Mouse (Mus musculus): ENCODE data around the gene Slc25a31. TPM values are rescaled to one million over a fixed set of nuclear protein-coding genes. Genes with fewer than 3 reads are reported as not detected.

Gene Slc25a31
- polyA plus RNA-seq, 1 experiment from 2014 or later, result 0.11 TPM

- Histone ChIP-seq H3K4me1 (replicated peaks; ENCODE audit: insufficient read depth, low read length) (no peaks in the 10 kb centered on the region; the same call in 1 of the 2 replicates), H3K4me2 (ENCODE audit: low read length) (no peak overlapping the region), H3K36me3 (ENCODE audit: insufficient read depth, low read length) (no peaks in the 10 kb centered on the region; the same call in 1 of the 2 replicates), H3K9me3 (replicated peaks; ENCODE audit: low read length) (no peaks in the 10 kb centered on the region), H3K27me3 (ENCODE audit: insufficient read depth, low read length) (no peaks in the 10 kb centered on the region), H3K4me3 (replicated peaks; ENCODE audit: low read depth, low read length) (no peak overlapping the region), H3K9ac (ENCODE audit: low read depth, low read length) (no peak overlapping the region), H3K27ac (no peak overlapping the region)
- DNase-seq (ENCODE audit: low spot score) (no peak), ATAC-seq (replicated peaks; ENCODE audit: low FRiP score, low read depth) (no peak)
- TF ChIP-seq CTCF (IDR thresholded peaks at IDR 0.05; ENCODE audit: low read depth), result no peak
- 52% methylated on average over 9 of the region's 9 CpGs for WGBS
Observed at GRCm38 (mm10) chr3:40686836-40687235, 21.8 kb upstream of the Slc25a31 start.

GRCm38 (mm10) chr3:40687588-40687987 lies 21.1 kb upstream of the Slc25a31 start:
- Histone ChIP-seq H3K9me3 (replicated peaks; ENCODE audit: low read length) (no peaks in the 10 kb centered on the region), H3K9ac (ENCODE audit: low read depth, low read length) (no peak overlapping the region), H3K4me1 (replicated peaks; ENCODE audit: insufficient read depth, low read length) (no peaks in the 10 kb centered on the region; the same call in 1 of the 2 replicates), H3K4me2 (ENCODE audit: low read length) (no peak overlapping the region), H3K27ac (no peak overlapping the region), H3K27me3 (ENCODE audit: insufficient read depth, low read length) (no peaks in the 10 kb centered on the region), H3K36me3 (ENCODE audit: insufficient read depth, low read length) (no peaks in the 10 kb centered on the region; the same call in 1 of the 2 replicates), H3K4me3 (replicated peaks; ENCODE audit: low read depth, low read length) (no peak overlapping the region)
- no peak for TF ChIP-seq CTCF (IDR thresholded peaks at IDR 0.05; ENCODE audit: low read depth)
- WGBS, result 84% methylated on average over 3 of the region's 3 CpGs
- no peak for DNase-seq (ENCODE audit: low spot score)
- no peak for ATAC-seq (replicated peaks; ENCODE audit: low FRiP score, low read depth)

- ATAC-seq (replicated peaks; ENCODE audit: low FRiP score, low read depth) (no peak), DNase-seq (ENCODE audit: low spot score) (no peak)
- no peaks in the 10 kb centered on the region; the same call in 1 of the 2 replicates for H3K4me1 ChIP-seq (replicated peaks; ENCODE audit: insufficient read depth, low read length)
- H3K4me2 ChIP-seq (ENCODE audit: low read length), result no peak overlapping the region
- WGBS, result 88% methylated on average over 6 of the region's 6 CpGs
- no peak overlapping the region for H3K4me3 ChIP-seq (replicated peaks; ENCODE audit: low read depth, low read length)
- H3K27me3 ChIP-seq (ENCODE audit: insufficient read depth, low read length), result no peaks in the 10 kb centered on the region
- no peaks in the 10 kb centered on the region for H3K9me3 ChIP-seq (replicated peaks; ENCODE audit: low read length)
- no peak for TF ChIP-seq CTCF (IDR thresholded peaks at IDR 0.05; ENCODE audit: low read depth)
- H3K36me3 ChIP-seq (ENCODE audit: insufficient read depth, low read length), result no peaks in the 10 kb centered on the region; the same call in 1 of the 2 replicates
- H3K9ac ChIP-seq (ENCODE audit: low read depth, low read length), result no peak overlapping the region
- H3K27ac ChIP-seq, result no peak overlapping the region
Observed at GRCm38 (mm10) chr3:40691566-40691965, 17.1 kb upstream of the Slc25a31 start.

GRCm38 (mm10) chr3:40693435-40693834 lies 15.2 kb upstream of the Slc25a31 start:
- DNase-seq (ENCODE audit: low spot score) (no peak), ATAC-seq (replicated peaks; ENCODE audit: low FRiP score, low read depth) (no peak)
- H3K9me3 ChIP-seq (replicated peaks; ENCODE audit: low read length), result no peaks in the 10 kb centered on the region
- no peak overlapping the region for H3K9ac ChIP-seq (ENCODE audit: low read depth, low read length)
- no peak overlapping the region for H3K4me3 ChIP-seq (replicated peaks; ENCODE audit: low read depth, low read length)
- TF ChIP-seq CTCF (IDR thresholded peaks at IDR 0.05; ENCODE audit: low read depth), result no peak
- 83% methylated on average over 10 of the region's 10 CpGs for WGBS
- H3K4me1 ChIP-seq (replicated peaks; ENCODE audit: insufficient read depth, low read length), result no peaks in the 10 kb centered on the region
- no peaks in the 10 kb centered on the region for H3K36me3 ChIP-seq (ENCODE audit: insufficient read depth, low read length)
- no peaks in the 10 kb centered on the region for H3K27me3 ChIP-seq (ENCODE audit: insufficient read depth, low read length)
- no peak overlapping the region for H3K27ac ChIP-seq
- no peak overlapping the region for H3K4me2 ChIP-seq (ENCODE audit: low read length)

GRCm38 (mm10) chr3:40693960-40694359 lies 14.7 kb upstream of the Slc25a31 start:
- DNase-seq (ENCODE audit: low spot score) (no peak), ATAC-seq (replicated peaks; ENCODE audit: low FRiP score, low read depth) (no peak)
- 83% methylated on average over 7 of the region's 7 CpGs for whole genome bisulfite sequencing
- no peak overlapping the region for H3K27ac ChIP-seq
- TF ChIP-seq CTCF (IDR thresholded peaks at IDR 0.05; ENCODE audit: low read depth), result no peak
- no peak overlapping the region for H3K4me3 ChIP-seq (replicated peaks; ENCODE audit: low read depth, low read length)
- no peaks in the 10 kb centered on the region for H3K9me3 ChIP-seq (replicated peaks; ENCODE audit: low read length)
- H3K27me3 ChIP-seq (ENCODE audit: insufficient read depth, low read length), result no peaks in the 10 kb centered on the region
- H3K4me1 ChIP-seq (replicated peaks; ENCODE audit: insufficient read depth, low read length), result no peaks in the 10 kb centered on the region
- H3K36me3 ChIP-seq (ENCODE audit: insufficient read depth, low read length), result no peaks in the 10 kb centered on the region
- no peak overlapping the region for H3K4me2 ChIP-seq (ENCODE audit: low read length)
- H3K9ac ChIP-seq (ENCODE audit: low read depth, low read length), result no peak overlapping the region

GRCm38 (mm10) chr3:40694438-40694837 lies 14.2 kb upstream of the Slc25a31 start:
- H3K9me3 ChIP-seq (replicated peaks; ENCODE audit: low read length), result no peaks in the 10 kb centered on the region
- no peaks in the 10 kb centered on the region for H3K4me1 ChIP-seq (replicated peaks; ENCODE audit: insufficient read depth, low read length)
- no peak for TF ChIP-seq CTCF (IDR thresholded peaks at IDR 0.05; ENCODE audit: low read depth)
- WGBS, result 61% methylated on average over 2 of the region's 2 CpGs
- no peak overlapping the region for H3K27ac ChIP-seq
- no peak for ATAC-seq (replicated peaks; ENCODE audit: low FRiP score, low read depth)
- DNase-seq (ENCODE audit: low spot score), result peak; percentile 22
- H3K27me3 ChIP-seq (ENCODE audit: insufficient read depth, low read length), result no peaks in the 10 kb centered on the region
- H3K4me2 ChIP-seq (ENCODE audit: low read length), result no peak overlapping the region
- H3K9ac ChIP-seq (ENCODE audit: low read depth, low read length), result no peak overlapping the region
- no peak overlapping the region for H3K4me3 ChIP-seq (replicated peaks; ENCODE audit: low read depth, low read length)
- H3K36me3 ChIP-seq (ENCODE audit: insufficient read depth, low read length), result no peaks in the 10 kb centered on the region

- Histone ChIP-seq H3K4me3 (replicated peaks; ENCODE audit: low read depth, low read length) (no peak overlapping the region), H3K9ac (ENCODE audit: low read depth, low read length) (no peak overlapping the region), H3K36me3 (ENCODE audit: insufficient read depth, low read length) (no peaks in the 10 kb centered on the region), H3K27me3 (ENCODE audit: insufficient read depth, low read length) (no peaks in the 10 kb centered on the region), H3K27ac (no peak overlapping the region), H3K4me2 (ENCODE audit: low read length) (no peak overlapping the region), H3K9me3 (replicated peaks; ENCODE audit: low read length) (no peaks in the 10 kb centered on the region), H3K4me1 (replicated peaks; ENCODE audit: insufficient read depth, low read length) (no peaks in the 10 kb centered on the region)
- no peak for TF ChIP-seq CTCF (IDR thresholded peaks at IDR 0.05; ENCODE audit: low read depth)
- 95% methylated on average over 2 of the region's 2 CpGs for WGBS
- DNase-seq (ENCODE audit: low spot score) (no peak), ATAC-seq (replicated peaks; ENCODE audit: low FRiP score, low read depth) (no peak)
Observed at GRCm38 (mm10) chr3:40695162-40695561, 13.5 kb upstream of the Slc25a31 start.

Measured in kidney, postnatal 0 days (tissue).